Mouse (Mus musculus) embryonic facial prominence, embryonic 13.5 days (tissue): ENCODE measurements around the gene Mlip. TPM values are rescaled to one million over a fixed set of nuclear protein-coding genes. Genes with fewer than 3 reads are reported as not detected.

Source experiments
- ATAC-seq: fragments of 200-750 bp; cut with Nextera tagmentation; 2 replicates; pipeline ENCODE4 v1.8.0; 2017; ENCODE audit warnings: low read depth; ENCODE audit not compliant: insufficient number of reproducible peaks, insufficient read depth, low FRiP score, low TSS enrichment
- H3K27ac ChIP-seq: fragments of 300-500 bp; sonication (generic); 2 replicates; pipeline ENCODE4 v1.5.1; 2015; ENCODE audit warnings: moderate library complexity, mild to moderate bottlenecking, inconsistent platforms
- H3K27me3 ChIP-seq: fragments of 300-500 bp; sonication (generic); 2 replicates; pipeline ENCODE4 v1.6.1; 2015; ENCODE audit warnings: mild to moderate bottlenecking, inconsistent platforms
- H3K36me3 ChIP-seq: fragments of 300-500 bp; sonication (generic); 2 replicates; pipeline ENCODE4 v1.6.1; 2015; ENCODE audit warnings: mild to moderate bottlenecking, inconsistent platforms
- H3K4me1 ChIP-seq: fragments of 300-500 bp; sonication (generic); 2 replicates; pipeline ENCODE4 v1.6.1; 2015; ENCODE audit warnings: inconsistent platforms
- H3K4me2 ChIP-seq: fragments of 300-500 bp; sonication (generic); 2 replicates; pipeline ENCODE4 v1.6.1; 2015; ENCODE audit warnings: moderate library complexity, mild to moderate bottlenecking, inconsistent platforms
- H3K4me3 ChIP-seq: fragments of 300-500 bp; sonication (generic); 2 replicates; pipeline ENCODE4 v1.5.1; 2015; ENCODE audit warnings: mild to moderate bottlenecking, inconsistent platforms
- H3K9ac ChIP-seq: fragments of 300-500 bp; sonication (generic); 2 replicates; pipeline ENCODE4 v1.6.1; 2015; ENCODE audit warnings: mild to moderate bottlenecking, inconsistent platforms
- H3K9me3 ChIP-seq: fragments of 300-500 bp; sonication (generic); 2 replicates; pipeline ENCODE4 v1.6.1; 2016; ENCODE audit warnings: inconsistent platforms
- WGBS: fragments of 180-500 bp; shearing (Covaris S2); methylation state at CpG from one replicate; pipeline ENCODE4 v1.1.7; 2015; ENCODE audit warnings: mixed read lengths; 5-methylcytosine and 5-hydroxymethylcytosine counted together
- polyA plus RNA-seq: library from polyadenylated mRNA; unstranded; fragments of >200 nt; fragmentation: Nextera tagmentation; extraction: Ambion mirVana; gene quantifications from 2 replicates; pipeline ENCODE4 v1.2.1, GENCODE M21; 2015

Mlip gene
- polyA plus RNA-seq, 1 experiment from 2014 or later = 1.6 TPM

DNA sequence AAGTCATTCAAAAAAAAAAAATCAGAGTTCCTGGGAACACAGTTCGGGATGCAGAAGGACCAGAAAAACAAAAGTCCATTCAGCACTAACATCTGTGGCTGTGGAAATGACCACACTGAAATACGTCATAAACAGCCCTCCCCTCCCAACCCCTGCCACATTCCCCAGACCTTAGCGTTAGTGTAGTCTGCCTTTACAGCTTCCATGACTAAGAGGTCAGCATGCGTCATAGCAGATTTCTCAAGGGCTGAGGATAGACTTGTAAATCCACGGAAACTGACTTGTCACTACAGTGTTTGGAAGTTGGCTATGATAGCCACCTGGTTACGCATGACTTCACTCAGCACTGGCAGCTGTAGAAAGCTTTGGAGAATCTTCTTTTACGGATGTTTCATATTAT is 8.5 kb downstream of the Mlip start:
- no peaks in the 10 kb centered on the region for H3K27me3 ChIP-seq
- WGBS = 65% methylated on average over 7 of the region's 7 CpGs
- H3K9me3 ChIP-seq = no peaks in the 10 kb centered on the region
- H3K9ac ChIP-seq = no peak overlapping the region
- peaks cover 6% of the 10 kb centered on the region for H3K4me1 ChIP-seq
- no peaks in the 10 kb centered on the region for H3K36me3 ChIP-seq
- ATAC-seq = no peak
- H3K4me2 ChIP-seq = no peak overlapping the region
- no peak overlapping the region for H3K27ac ChIP-seq
- no peak overlapping the region for H3K4me3 ChIP-seq

DNA sequence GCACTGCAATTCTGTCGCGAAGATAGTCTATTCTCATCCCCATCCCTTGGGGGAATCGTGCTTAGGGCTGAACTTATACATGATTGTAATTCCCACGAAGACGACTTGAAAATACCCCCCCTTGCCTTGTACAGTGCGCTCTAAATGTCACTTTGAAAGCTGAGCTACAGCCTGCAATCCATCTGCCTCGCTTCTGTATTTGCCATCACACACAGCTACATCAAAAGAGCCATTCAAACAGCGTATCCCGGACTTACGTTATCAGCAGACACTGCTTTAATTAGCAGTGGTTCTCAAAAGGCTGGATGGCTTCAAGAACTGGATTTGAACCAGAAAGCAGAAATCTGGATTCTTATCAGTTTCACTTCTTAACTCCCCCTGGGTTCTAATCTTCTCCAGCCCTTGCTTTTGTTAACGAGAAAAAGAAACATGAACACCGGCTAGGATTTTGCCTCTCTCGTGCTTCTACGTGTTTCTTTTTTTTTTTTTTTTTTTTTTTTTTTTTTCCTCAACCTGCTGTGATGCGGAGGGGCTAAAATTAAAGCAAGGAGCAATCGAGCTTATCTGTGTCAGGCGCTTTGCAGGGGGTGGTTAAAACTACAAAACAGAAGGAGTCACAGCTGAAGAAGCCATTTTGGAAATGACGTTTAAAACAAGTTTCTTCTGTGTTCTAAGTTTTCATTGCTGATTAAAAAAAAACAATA is 12.5 kb downstream of the Mlip start:
- Histone ChIP-seq H3K27ac (no peak overlapping the region), H3K4me1 (peaks cover 6% of the 10 kb centered on the region), H3K9me3 (no peaks in the 10 kb centered on the region), H3K4me2 (peak overlapping the region; percentile 53), H3K4me3 (peak overlapping the region; percentile 28), H3K27me3 (no peaks in the 10 kb centered on the region), H3K9ac (0 out of 2 replicates have a peak overlapping the region, but pooled peaks have one; percentile 36), H3K36me3 (no peaks in the 10 kb centered on the region)
- ATAC-seq = no peak
- 22% methylated on average over 18 of the region's 18 CpGs for WGBS

DNA sequence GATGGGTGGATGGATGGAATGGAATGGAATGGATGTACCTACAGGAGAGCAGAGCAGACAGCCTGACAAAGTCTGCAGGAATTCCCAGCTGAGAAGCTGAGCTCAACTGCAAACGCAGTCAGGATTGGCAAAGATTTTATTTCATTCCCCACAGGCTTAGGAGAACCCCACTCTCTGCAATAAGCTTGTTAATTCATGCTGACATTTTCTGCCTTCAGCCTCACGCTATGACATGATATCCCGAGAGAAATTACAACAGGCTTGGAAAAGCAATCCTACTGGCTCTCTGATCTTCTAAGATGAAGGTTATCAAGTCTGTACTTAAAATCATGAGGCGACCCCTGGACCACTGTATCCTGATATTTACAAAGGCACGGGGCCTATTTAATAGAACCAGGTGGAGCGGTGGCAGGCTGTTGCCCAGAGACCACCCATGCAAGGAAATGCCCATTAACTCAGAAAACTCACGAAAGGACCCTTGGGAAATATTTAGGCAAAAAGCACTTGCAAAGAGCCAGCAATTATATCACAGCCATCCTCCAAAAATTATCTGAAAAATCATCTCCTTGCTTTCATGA is 13.1 kb downstream of the Mlip start:
- 29% methylated on average over 7 of the region's 7 CpGs for WGBS
- H3K27ac ChIP-seq = no peak overlapping the region
- ATAC-seq = no peak
- H3K9me3 ChIP-seq = no peaks in the 10 kb centered on the region
- 0 out of 2 replicates have a peak overlapping the region, but pooled peaks have one; percentile 36 for H3K9ac ChIP-seq
- peaks cover 6% of the 10 kb centered on the region for H3K4me1 ChIP-seq
- peak overlapping the region; percentile 28; the same call in 1 of the 2 replicates for H3K4me3 ChIP-seq
- H3K4me2 ChIP-seq = peak overlapping the region; percentile 53
- H3K27me3 ChIP-seq = no peaks in the 10 kb centered on the region
- H3K36me3 ChIP-seq = no peaks in the 10 kb centered on the region

DNA sequence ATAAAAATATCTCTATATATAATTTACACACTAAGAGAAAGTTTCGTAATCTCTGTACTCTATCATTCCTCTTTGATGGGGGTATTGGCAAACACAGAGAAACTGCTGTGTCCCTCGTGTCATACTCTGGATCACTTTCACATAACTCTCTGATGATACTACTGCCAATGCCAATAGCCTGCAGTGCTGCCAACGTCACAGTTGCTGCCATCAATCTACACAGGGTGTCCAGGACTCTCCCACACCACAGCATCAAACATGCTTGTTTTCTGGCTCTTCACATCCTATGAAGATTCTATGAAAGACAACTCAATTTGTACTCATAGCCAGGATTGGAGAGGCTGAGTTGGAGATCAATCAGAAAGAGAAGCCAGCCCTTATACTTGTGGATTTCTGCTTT is 17.4 kb downstream of the Mlip start:
- Histone ChIP-seq H3K27ac (no peak overlapping the region), H3K4me2 (no peak overlapping the region), H3K4me1 (peaks cover 6% of the 10 kb centered on the region), H3K9ac (no peak overlapping the region), H3K4me3 (no peak overlapping the region), H3K9me3 (no peaks in the 10 kb centered on the region), H3K36me3 (no peaks in the 10 kb centered on the region), H3K27me3 (no peaks in the 10 kb centered on the region)
- ATAC-seq = no peak
- WGBS = 77% methylated on average over 3 of the region's 3 CpGs

DNA sequence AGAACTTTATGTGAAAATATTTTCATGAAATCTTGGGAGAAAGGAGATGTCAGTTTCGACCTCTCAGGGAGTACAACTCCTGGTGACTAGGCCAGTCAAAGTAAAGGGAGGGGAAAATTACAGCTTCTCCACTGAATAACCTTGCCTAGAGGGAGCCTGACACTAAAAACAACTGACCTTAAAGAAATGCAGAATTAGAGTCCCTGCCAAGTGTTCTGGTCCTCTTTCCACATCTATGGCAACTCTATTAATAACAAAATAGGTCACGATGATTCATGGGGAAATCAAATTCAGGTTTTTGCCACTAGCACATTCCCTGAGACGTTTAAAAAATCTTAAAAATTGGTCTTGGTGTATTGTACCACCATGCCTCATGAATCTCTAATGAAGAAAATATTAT is 34.4 kb downstream of the Mlip start:
- H3K36me3 ChIP-seq = no peaks in the 10 kb centered on the region
- 73% methylated on average over 3 of the region's 3 CpGs for WGBS
- H3K4me1 ChIP-seq = no peaks in the 10 kb centered on the region
- H3K9me3 ChIP-seq = no peaks in the 10 kb centered on the region
- no peaks in the 10 kb centered on the region for H3K27me3 ChIP-seq
- no peak overlapping the region for H3K27ac ChIP-seq
- H3K4me2 ChIP-seq = no peak overlapping the region
- H3K9ac ChIP-seq = no peak overlapping the region
- H3K4me3 ChIP-seq = no peak overlapping the region
- no peak for ATAC-seq

DNA sequence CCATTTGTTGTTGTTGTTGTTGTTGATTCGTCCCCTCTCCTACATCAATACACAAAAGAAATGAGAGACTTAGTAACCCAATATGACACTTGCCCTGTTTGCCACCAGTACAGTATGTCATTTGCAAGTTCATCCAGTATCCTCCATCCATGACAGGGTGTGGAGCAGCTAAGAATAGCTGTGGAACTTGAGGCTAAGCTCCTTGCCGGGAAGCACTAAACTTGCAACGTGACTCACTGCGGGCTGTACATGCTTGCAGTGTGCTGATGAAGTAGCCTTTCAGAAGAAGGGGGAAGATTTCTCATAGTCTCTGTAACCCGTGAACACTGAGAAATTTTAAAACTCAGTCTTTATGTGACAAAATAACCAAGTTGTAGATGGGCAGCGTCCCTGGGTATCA is 42.2 kb downstream of the Mlip start:
- Histone ChIP-seq H3K4me3 (no peak overlapping the region), H3K9me3 (no peaks in the 10 kb centered on the region), H3K4me2 (no peak overlapping the region), H3K9ac (no peak overlapping the region), H3K36me3 (no peaks in the 10 kb centered on the region), H3K27ac (no peak overlapping the region), H3K4me1 (no peaks in the 10 kb centered on the region), H3K27me3 (no peaks in the 10 kb centered on the region)
- no peak for ATAC-seq
- 80% methylated on average over 6 of the region's 6 CpGs for WGBS

DNA sequence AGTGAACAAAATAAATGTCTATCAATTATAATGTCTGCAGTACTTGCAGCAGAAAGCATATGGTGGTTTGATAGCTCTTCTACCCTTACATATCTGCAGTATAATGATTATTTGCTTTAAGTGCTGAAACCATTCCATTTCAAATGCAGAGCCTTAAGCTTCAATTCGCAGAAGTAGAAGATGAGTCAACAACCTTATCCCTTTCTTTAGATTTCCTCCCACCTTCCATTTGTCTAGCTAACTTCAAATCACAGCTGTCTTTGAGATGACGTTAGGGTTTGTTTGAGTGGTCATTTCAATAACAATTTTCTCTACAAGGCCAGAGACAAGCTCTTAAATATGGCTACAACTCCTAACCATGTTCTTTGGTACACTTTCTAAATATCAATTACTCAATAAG is 47.4 kb downstream of the Mlip start:
- no peak overlapping the region for H3K9ac ChIP-seq
- no peaks in the 10 kb centered on the region for H3K4me1 ChIP-seq
- no peak overlapping the region for H3K27ac ChIP-seq
- H3K4me2 ChIP-seq = no peak overlapping the region
- H3K9me3 ChIP-seq = no peaks in the 10 kb centered on the region
- H3K27me3 ChIP-seq = no peaks in the 10 kb centered on the region
- no peak overlapping the region for H3K4me3 ChIP-seq
- ATAC-seq = no peak
- 79% methylated on average over 2 of the region's 2 CpGs for WGBS
- H3K36me3 ChIP-seq = no peaks in the 10 kb centered on the region

DNA sequence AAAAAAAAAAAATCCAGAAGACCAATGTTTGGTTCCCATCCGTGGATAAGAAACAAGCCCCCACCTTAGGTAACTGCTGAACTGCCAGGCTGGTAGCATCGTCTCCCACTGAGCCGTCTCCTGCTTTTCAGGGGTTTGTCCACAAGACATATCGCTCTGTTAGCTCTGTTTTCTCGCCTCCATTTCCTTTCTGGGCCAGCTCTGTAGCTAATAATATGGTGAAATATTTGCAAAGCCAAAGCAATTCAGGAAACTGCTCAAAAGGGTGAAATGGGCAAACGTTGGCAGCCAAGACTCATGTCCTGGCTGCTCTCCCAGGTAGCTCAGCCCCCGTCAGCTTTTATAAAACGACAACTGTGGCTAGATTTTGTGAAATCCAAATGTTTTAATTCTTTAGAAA is 50.4 kb downstream of the Mlip start:
- Histone ChIP-seq H3K36me3 (no peaks in the 10 kb centered on the region), H3K27ac (no peak overlapping the region), H3K4me2 (no peak overlapping the region), H3K4me3 (no peak overlapping the region), H3K9me3 (no peaks in the 10 kb centered on the region), H3K27me3 (no peaks in the 10 kb centered on the region), H3K9ac (no peak overlapping the region), H3K4me1 (no peaks in the 10 kb centered on the region)
- WGBS = 76% methylated on average over 8 of the region's 8 CpGs
- no peak for ATAC-seq

DNA sequence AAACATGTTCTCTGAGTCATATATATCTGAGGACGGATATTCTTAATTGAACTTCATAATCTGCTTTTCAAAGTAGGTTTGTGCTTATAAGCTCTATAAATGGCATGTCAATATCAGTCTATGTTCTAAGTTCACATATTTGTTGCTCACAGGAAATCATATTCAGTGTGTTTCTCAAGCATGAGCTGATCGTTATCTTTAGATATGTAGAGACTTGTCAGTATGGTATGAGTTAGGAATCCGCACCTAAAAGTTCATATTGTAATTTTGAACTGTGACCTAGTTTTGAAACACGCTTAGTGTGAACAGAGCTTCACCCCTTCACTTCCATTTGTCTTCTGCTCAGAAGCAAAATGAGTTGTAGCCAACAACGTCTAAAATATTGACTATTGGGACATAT is 64.8 kb downstream of the Mlip start:
- Histone ChIP-seq H3K4me2 (no peak overlapping the region), H3K9me3 (no peaks in the 10 kb centered on the region), H3K36me3 (no peaks in the 10 kb centered on the region), H3K9ac (no peak overlapping the region), H3K4me1 (0 out of 2 replicates have a peak, but pooled peaks cover 3% of the 10 kb centered on the region), H3K27ac (no peak overlapping the region), H3K4me3 (no peak overlapping the region), H3K27me3 (no peaks in the 10 kb centered on the region)
- 90% methylated on average over 5 of the region's 5 CpGs for WGBS
- no peak for ATAC-seq

DNA sequence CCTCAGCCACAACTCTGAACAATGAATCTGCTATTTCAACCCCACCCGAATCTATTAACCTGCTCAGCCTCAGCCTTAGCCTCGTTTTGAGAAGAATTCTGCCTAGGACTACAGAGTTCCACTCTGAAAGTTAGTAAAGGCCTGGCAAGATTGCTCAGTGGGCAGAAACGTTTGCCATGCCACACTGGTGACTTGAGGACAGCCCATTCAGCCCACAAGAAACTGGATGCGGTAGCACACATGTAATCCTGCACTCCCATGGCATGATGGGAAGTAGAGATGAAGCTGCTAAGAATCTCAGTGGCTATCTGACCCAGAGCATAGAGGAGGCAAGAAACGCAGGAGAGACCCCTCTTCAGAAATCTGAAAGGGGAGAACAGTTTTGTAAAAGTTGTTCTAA is 73.4 kb downstream of the Mlip start:
- Histone ChIP-seq H3K4me1 (no peaks in the 10 kb centered on the region), H3K4me3 (no peak overlapping the region), H3K36me3 (no peaks in the 10 kb centered on the region), H3K9ac (no peak overlapping the region), H3K9me3 (no peaks in the 10 kb centered on the region), H3K4me2 (no peak overlapping the region), H3K27ac (no peak overlapping the region), H3K27me3 (no peaks in the 10 kb centered on the region)
- no peak for ATAC-seq
- 69% methylated on average over 5 of the region's 5 CpGs for WGBS

DNA sequence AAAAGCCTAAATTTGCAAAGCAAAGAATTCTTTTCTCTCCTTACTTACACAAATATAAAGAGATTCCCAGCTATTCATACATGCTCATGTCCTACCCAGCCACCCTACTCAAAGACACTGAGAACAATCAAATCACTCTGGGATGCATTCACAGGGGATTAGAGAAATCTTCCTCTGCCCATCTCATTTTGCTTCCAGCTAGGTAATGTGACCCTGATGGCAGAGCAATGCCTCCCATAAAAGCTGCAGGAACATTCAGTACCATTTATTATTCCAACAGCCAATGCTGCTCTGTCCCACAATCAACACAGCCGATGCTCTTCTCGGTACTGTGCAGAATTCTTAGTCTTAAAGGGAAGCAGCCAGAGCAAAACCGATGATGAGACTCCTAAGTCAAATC is 74.7 kb downstream of the Mlip start:
- Histone ChIP-seq H3K27me3 (no peaks in the 10 kb centered on the region), H3K4me2 (no peak overlapping the region), H3K36me3 (no peaks in the 10 kb centered on the region), H3K4me3 (no peak overlapping the region), H3K27ac (no peak overlapping the region), H3K9me3 (no peaks in the 10 kb centered on the region), H3K4me1 (no peaks in the 10 kb centered on the region), H3K9ac (no peak overlapping the region)
- WGBS = 55% methylated on average over 3 of the region's 3 CpGs
- ATAC-seq = no peak

DNA sequence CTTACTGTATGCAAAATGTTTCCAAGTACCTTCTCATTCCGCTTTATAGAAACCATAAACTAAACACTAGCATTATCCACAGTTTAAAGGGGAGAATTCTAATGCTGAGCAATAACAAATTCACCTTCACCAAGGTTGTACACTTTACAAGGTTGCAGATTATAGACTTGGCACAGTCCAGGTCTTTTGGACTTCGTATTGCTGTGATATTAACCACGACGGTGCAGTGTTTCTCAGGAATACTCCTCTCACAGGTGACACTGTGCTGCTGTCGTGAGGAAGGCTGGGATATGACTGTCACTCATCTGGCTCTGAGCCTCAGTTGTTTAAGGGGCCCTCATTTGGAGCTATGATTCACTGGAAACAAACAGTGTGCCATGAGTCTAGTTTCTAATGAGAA is 75.5 kb downstream of the Mlip start:
- Histone ChIP-seq H3K27me3 (no peaks in the 10 kb centered on the region), H3K9me3 (no peaks in the 10 kb centered on the region), H3K4me3 (no peak overlapping the region), H3K4me1 (no peaks in the 10 kb centered on the region), H3K9ac (no peak overlapping the region), H3K4me2 (no peak overlapping the region), H3K27ac (no peak overlapping the region), H3K36me3 (no peaks in the 10 kb centered on the region)
- ATAC-seq = no peak
- 67% methylated on average over 5 of the region's 5 CpGs for WGBS
